Mouse (Mus musculus) testis, adult 2 months (tissue): Measurements from ENCODE around the gene Fam78a. TPM values are rescaled to one million over a fixed set of nuclear protein-coding genes. Genes with fewer than 3 reads are reported as not detected.
A peak's percentile ranks its signal among the peaks of the same experiment; 100 is the strongest.

ENCODE experiments used
- H3K27ac ChIP-seq: fragments of 200-500 bp; 2 replicates; pipeline ENCODE4 v1.5.1; 2012; ENCODE audit warnings: low read depth, low read length; ENCODE audit not compliant: control insufficient read depth, insufficient read depth
- H3K27me3 ChIP-seq: fragments of 200-500 bp; 2 replicates; pipeline ENCODE4 v1.6.1; 2012; ENCODE audit warnings: mild to moderate bottlenecking, low read length, moderate library complexity; ENCODE audit not compliant: control insufficient read depth, insufficient read depth
- H3K36me3 ChIP-seq: fragments of 200-500 bp; 2 replicates; pipeline ENCODE4 v1.6.1; 2012; ENCODE audit warnings: mild to moderate bottlenecking, low read length; ENCODE audit not compliant: control insufficient read depth, insufficient read depth
- H3K4me1 ChIP-seq: fragments of 200-500 bp; 2 replicates; pipeline ENCODE4 v1.6.1; 2012; ENCODE audit warnings: low read length; ENCODE audit not compliant: control insufficient read depth, insufficient read depth
- H3K4me3 ChIP-seq: fragments of 200-500 bp; 2 replicates; pipeline ENCODE4 v1.5.1; 2012; ENCODE audit warnings: low read depth, mild to moderate bottlenecking, low read length, moderate library complexity, mixed read lengths; ENCODE audit not compliant: control insufficient read depth
- CTCF ChIP-seq: fragments of 200-500 bp; IDR thresholded peaks from 2 replicates; pipeline ENCODE4 v1.5.1; 2012; ENCODE audit warnings: low read depth, mild to moderate bottlenecking, inconsistent platforms, low read length, moderate library complexity; ENCODE audit not compliant: control insufficient read depth, insufficient read depth, insufficient replicate concordance
- POLR2A ChIP-seq: fragments of 200-500 bp; IDR thresholded peaks from 2 replicates; pipeline ENCODE4 v1.6.1; 2012; ENCODE audit warnings: low read depth, mild to moderate bottlenecking, inconsistent platforms, low read length, moderate library complexity; ENCODE audit not compliant: control insufficient read depth
- polyA plus RNA-seq: library from polyadenylated mRNA; depleted of rRNA; stranded (reverse); fragments of >200 nt; gene quantifications from 2 replicates; pipeline ENCODE4 v1.2.3, GENCODE M21; 2012

The Fam78a gene
- polyA plus RNA-seq, 1 experiment, result 276 TPM

- H3K4me1 ChIP-seq, result peaks cover 9% of the 10 kb centered on the region
- H3K27ac ChIP-seq, result no peak overlapping the region
- no peaks in the 10 kb centered on the region for H3K36me3 ChIP-seq
- TF ChIP-seq POLR2A (no peak), CTCF (no peak)
- H3K4me3 ChIP-seq, result peak overlapping the region; percentile 14; the same call in 1 of the 2 replicates
- no peaks in the 10 kb centered on the region for H3K27me3 ChIP-seq
Observed at GRCm38 (mm10) chr2:32077744-32078143, 6.9 kb downstream of the Fam78a start.

- Histone ChIP-seq H3K27me3 (no peaks in the 10 kb centered on the region), H3K4me1 (peaks cover 9% of the 10 kb centered on the region), H3K27ac (no peak overlapping the region), H3K4me3 (no peak overlapping the region), H3K36me3 (no peaks in the 10 kb centered on the region)
- TF ChIP-seq CTCF (no peak), POLR2A (no peak)
Observed at GRCm38 (mm10) chr2:32075368-32075767, 9.3 kb downstream of the Fam78a start.

GRCm38 (mm10) chr2:32074404-32074803, 10.3 kb downstream of the Fam78a start:
- no peak for TF ChIP-seq CTCF
- TF ChIP-seq POLR2A, result no peak
- no peak overlapping the region for H3K27ac ChIP-seq
- H3K27me3 ChIP-seq, result no peaks in the 10 kb centered on the region
- H3K4me1 ChIP-seq, result peaks cover 8% of the 10 kb centered on the region
- H3K4me3 ChIP-seq, result no peak overlapping the region
- no peaks in the 10 kb centered on the region for H3K36me3 ChIP-seq

GRCm38 (mm10) chr2:32070747-32071146, 13.9 kb downstream of the Fam78a start:
- Histone ChIP-seq H3K4me1 (peaks cover 5% of the 10 kb centered on the region), H3K36me3 (no peaks in the 10 kb centered on the region), H3K27ac (no peak overlapping the region), H3K27me3 (no peaks in the 10 kb centered on the region), H3K4me3 (no peak overlapping the region)
- TF ChIP-seq POLR2A (no peak), CTCF (no peak)

- no peak overlapping the region for H3K27ac ChIP-seq
- TF ChIP-seq POLR2A (no peak), CTCF (no peak)
- H3K4me3 ChIP-seq, result no peak overlapping the region
- H3K27me3 ChIP-seq, result no peaks in the 10 kb centered on the region
- H3K36me3 ChIP-seq, result no peaks in the 10 kb centered on the region
- peaks cover 1% of the 10 kb centered on the region; the same call in 1 of the 2 replicates for H3K4me1 ChIP-seq
Observed at GRCm38 (mm10) chr2:32068811-32069607, 15.6 kb downstream of the Fam78a start.

- TF ChIP-seq POLR2A (no peak), CTCF (no peak)
- H3K4me3 ChIP-seq, result no peak overlapping the region
- H3K36me3 ChIP-seq, result no peaks in the 10 kb centered on the region
- H3K4me1 ChIP-seq, result no peaks in the 10 kb centered on the region
- no peaks in the 10 kb centered on the region for H3K27me3 ChIP-seq
- no peak overlapping the region for H3K27ac ChIP-seq
Observed at GRCm38 (mm10) chr2:32066005-32066404, 18.7 kb downstream of the Fam78a start.

- Histone ChIP-seq H3K27ac (no peak overlapping the region), H3K4me1 (no peaks in the 10 kb centered on the region), H3K27me3 (no peaks in the 10 kb centered on the region), H3K36me3 (no peaks in the 10 kb centered on the region), H3K4me3 (no peak overlapping the region)
- TF ChIP-seq CTCF (no peak), POLR2A (no peak)
Observed at GRCm38 (mm10) chr2:32065371-32065791, 19.3 kb downstream of the Fam78a start.

GRCm38 (mm10) chr2:32064913-32065312, 19.7 kb downstream of the Fam78a start:
- no peaks in the 10 kb centered on the region for H3K36me3 ChIP-seq
- H3K27ac ChIP-seq, result no peak overlapping the region
- H3K4me1 ChIP-seq, result no peaks in the 10 kb centered on the region
- no peak for TF ChIP-seq CTCF
- TF ChIP-seq POLR2A, result no peak
- H3K27me3 ChIP-seq, result no peaks in the 10 kb centered on the region
- H3K4me3 ChIP-seq, result no peak overlapping the region
